Mouse (Mus musculus): ENCODE results near the gene Chrm1. TPM values are rescaled to one million over a fixed set of nuclear protein-coding genes. Genes with fewer than 3 reads are reported as not detected.

The Chrm1 gene
- polyA plus RNA-seq (2015; fragmentation: Nextera tagmentation; extraction: Ambion mirVana): 0.76 and 0.83 TPM in 2 replicates

GRCm38 (mm10) chr19:8663360-8663839 is at the start of gene Chrm1:
Gene Chrm1, plus strand, starts transcription at chr19:8663789.
- H3K27me3 ChIP-seq: 0 out of 2 replicates have a peak, but pooled peaks cover 2% of the 10 kb centered on the region
- H3K9ac ChIP-seq: no peak within 1 kb of the TSS
- peaks cover 26% of the 10 kb centered on the region for H3K4me1 ChIP-seq
- H3K9me3 ChIP-seq (replicated peaks): no peaks in the 10 kb centered on the region
- WGBS: 54% methylated on average over 9 of the region's 9 CpGs
- H3K4me2 ChIP-seq (replicated peaks): peak within 1 kb of the TSS; percentile 83
- H3K36me3 ChIP-seq: no peaks in the 10 kb centered on the region
- H3K4me3 ChIP-seq (replicated peaks): peak within 1 kb of the TSS; percentile 43
- H3K27ac ChIP-seq (replicated peaks): no peak within 1 kb of the TSS
- no peak for ATAC-seq (ENCODE audit: insufficient number of reproducible peaks, low FRiP score, low TSS enrichment, low read depth)

DNA sequence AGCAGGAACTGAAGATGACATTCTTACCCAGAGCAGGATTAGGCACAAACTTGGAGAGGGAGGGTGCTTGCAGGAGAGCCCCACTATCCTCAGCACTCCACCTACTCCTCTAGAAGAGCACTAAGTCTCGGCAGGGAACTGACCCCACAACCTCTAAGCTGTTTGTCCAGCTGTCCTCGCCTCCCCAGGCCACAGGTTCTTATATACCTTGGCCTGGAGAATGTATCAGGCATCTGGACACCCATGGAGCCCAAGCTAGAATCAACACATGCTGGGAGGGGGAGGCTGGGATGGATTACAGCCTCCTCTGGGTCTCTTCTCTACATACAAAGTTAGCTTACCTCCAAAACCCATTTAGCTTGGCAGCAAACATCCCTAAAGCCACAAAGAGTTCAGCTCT is 49.2 kb upstream of the Chrm1 start:
- Histone ChIP-seq H3K27ac (replicated peaks) (no peak overlapping the region), H3K9ac (no peak overlapping the region), H3K4me2 (replicated peaks) (no peak overlapping the region), H3K36me3 (no peaks in the 10 kb centered on the region), H3K4me3 (replicated peaks) (no peak overlapping the region), H3K27me3 (no peaks in the 10 kb centered on the region), H3K9me3 (replicated peaks) (no peaks in the 10 kb centered on the region), H3K4me1 (no peaks in the 10 kb centered on the region)
- ATAC-seq (ENCODE audit: insufficient number of reproducible peaks, low FRiP score, low TSS enrichment, low read depth): no peak
- WGBS: 51% methylated on average over 2 of the region's 2 CpGs

DNA sequence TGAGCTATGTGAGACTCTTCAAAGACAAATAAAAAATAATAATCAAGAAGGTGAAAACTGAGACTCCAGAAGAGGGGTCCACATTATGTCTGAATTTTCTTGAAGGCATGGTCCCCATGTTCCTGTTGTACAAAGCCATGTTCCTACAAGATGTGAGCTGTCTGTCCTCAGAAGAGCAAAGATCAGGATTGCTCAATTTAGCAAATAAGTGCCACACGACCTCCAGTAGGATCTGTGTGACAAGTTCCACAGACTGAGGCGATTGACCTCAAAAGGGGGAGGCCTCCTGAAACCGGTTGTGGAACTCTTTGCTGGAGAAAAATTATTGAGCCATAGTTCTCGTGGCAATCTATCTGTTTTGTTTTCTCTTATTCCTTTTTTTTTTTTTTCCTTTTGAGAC is 47.3 kb upstream of the Chrm1 start:
- no peaks in the 10 kb centered on the region for H3K9me3 ChIP-seq (replicated peaks)
- H3K27ac ChIP-seq (replicated peaks): no peak overlapping the region
- H3K27me3 ChIP-seq: no peaks in the 10 kb centered on the region
- no peak overlapping the region for H3K9ac ChIP-seq
- WGBS: 57% methylated on average over 4 of the region's 4 CpGs
- no peak overlapping the region for H3K4me2 ChIP-seq (replicated peaks)
- H3K36me3 ChIP-seq: no peaks in the 10 kb centered on the region
- no peaks in the 10 kb centered on the region for H3K4me1 ChIP-seq
- ATAC-seq (ENCODE audit: insufficient number of reproducible peaks, low FRiP score, low TSS enrichment, low read depth): no peak
- no peak overlapping the region for H3K4me3 ChIP-seq (replicated peaks)

- Histone ChIP-seq H3K4me3 (replicated peaks) (no peak within 1 kb of the TSS), H3K27me3 (no peaks in the 10 kb centered on the region), H3K27ac (replicated peaks) (no peak within 1 kb of the TSS), H3K4me1 (no peaks in the 10 kb centered on the region), H3K9ac (no peak within 1 kb of the TSS), H3K9me3 (replicated peaks) (no peaks in the 10 kb centered on the region), H3K4me2 (replicated peaks) (no peak within 1 kb of the TSS), H3K36me3 (no peaks in the 10 kb centered on the region)
- WGBS: 22% methylated on average over 7 of the region's 7 CpGs
- ATAC-seq (ENCODE audit: insufficient number of reproducible peaks, low FRiP score, low TSS enrichment, low read depth): no peak
Measured at GRCm38 (mm10) chr19:8617904-8618303, 45.7 kb upstream of the Chrm1 start, which contains the start of gene Slc22a6. Gene Slc22a6, plus strand, starts transcription at chr19:8618039.

DNA sequence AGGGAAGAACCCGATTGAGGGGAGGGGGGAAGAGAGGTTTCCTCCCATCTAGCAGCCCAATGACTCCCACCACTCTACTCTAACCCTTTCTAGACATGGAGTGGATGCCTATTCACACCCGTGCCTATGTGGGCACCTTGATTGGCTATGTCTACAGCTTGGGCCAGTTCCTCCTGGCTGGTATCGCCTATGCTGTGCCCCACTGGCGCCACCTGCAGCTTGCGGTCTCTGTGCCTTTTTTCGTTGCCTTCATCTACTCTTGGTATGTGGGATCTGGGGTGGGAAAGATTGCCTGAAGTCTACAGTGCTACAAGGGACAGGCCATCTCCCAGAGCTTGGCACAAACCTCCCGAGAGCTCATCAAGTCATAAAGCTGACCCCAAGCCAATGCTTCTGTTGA is 42.5 kb upstream of the Chrm1 start:
- 88% methylated on average over 7 of the region's 7 CpGs for WGBS
- H3K27ac ChIP-seq (replicated peaks): no peak overlapping the region
- ATAC-seq (ENCODE audit: insufficient number of reproducible peaks, low FRiP score, low TSS enrichment, low read depth): no peak
- H3K27me3 ChIP-seq: no peaks in the 10 kb centered on the region
- no peaks in the 10 kb centered on the region for H3K36me3 ChIP-seq
- no peak overlapping the region for H3K4me2 ChIP-seq (replicated peaks)
- H3K9ac ChIP-seq: no peak overlapping the region
- no peaks in the 10 kb centered on the region for H3K9me3 ChIP-seq (replicated peaks)
- no peak overlapping the region for H3K4me3 ChIP-seq (replicated peaks)
- H3K4me1 ChIP-seq: no peaks in the 10 kb centered on the region

DNA sequence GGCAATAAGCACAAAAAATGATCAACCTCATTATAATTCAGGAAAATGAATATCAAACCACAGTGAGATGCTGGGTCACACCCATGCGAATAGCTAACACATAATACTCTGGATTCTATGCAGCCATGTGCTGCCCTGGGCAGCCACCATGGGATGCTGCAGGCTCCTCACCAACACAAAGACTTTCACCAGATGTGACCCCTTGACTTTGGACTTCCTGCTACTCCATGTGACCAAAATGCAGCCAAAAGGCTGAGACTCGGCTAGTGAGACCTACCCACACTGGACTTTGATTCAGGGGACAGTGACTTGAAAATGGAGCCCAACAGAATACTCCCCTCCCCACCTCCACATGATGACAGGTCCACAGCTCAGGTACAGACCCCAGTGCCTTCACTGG is 33.3 kb upstream of the Chrm1 start:
- no peak for ATAC-seq (ENCODE audit: insufficient number of reproducible peaks, low FRiP score, low TSS enrichment, low read depth)
- H3K9me3 ChIP-seq (replicated peaks): no peaks in the 10 kb centered on the region
- no peak overlapping the region for H3K9ac ChIP-seq
- no peaks in the 10 kb centered on the region for H3K4me1 ChIP-seq
- WGBS: 49% methylated on average over 2 of the region's 2 CpGs
- no peaks in the 10 kb centered on the region for H3K27me3 ChIP-seq
- no peaks in the 10 kb centered on the region for H3K36me3 ChIP-seq
- no peak overlapping the region for H3K4me3 ChIP-seq (replicated peaks)
- no peak overlapping the region for H3K4me2 ChIP-seq (replicated peaks)
- no peak overlapping the region for H3K27ac ChIP-seq (replicated peaks)

- Histone ChIP-seq H3K9me3 (replicated peaks) (no peaks in the 10 kb centered on the region), H3K36me3 (no peaks in the 10 kb centered on the region), H3K4me3 (replicated peaks) (no peak overlapping the region), H3K9ac (no peak overlapping the region), H3K4me2 (replicated peaks) (no peak overlapping the region), H3K27ac (replicated peaks) (no peak overlapping the region), H3K27me3 (no peaks in the 10 kb centered on the region), H3K4me1 (no peaks in the 10 kb centered on the region)
- WGBS: 69% methylated on average over 6 of the region's 6 CpGs
- ATAC-seq (ENCODE audit: insufficient number of reproducible peaks, low FRiP score, low TSS enrichment, low read depth): no peak
Measured at GRCm38 (mm10) chr19:8630826-8631225, 32.8 kb upstream of the Chrm1 start.

DNA sequence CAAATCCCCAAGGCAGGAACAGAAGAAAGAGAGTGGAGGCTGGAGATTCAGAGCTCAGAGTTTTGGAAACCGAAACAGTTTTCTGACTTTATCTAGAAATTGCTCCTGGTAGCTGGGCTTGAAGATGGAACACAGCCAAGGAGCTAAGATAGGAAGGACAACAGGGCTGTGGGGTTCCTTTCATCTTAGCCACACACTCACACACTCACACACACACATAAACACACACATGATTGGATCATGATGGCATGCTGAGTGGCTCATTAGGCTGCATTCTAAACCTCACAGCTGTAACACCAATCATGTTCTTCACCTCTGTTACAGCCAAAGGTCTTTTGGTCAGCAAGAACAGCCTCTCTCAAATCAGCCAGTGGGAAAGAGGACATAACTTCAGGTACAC is 31.6 kb upstream of the Chrm1 start:
- no peaks in the 10 kb centered on the region for H3K27me3 ChIP-seq
- no peaks in the 10 kb centered on the region for H3K4me1 ChIP-seq
- WGBS: 88% methylated on average over 1 of the region's 1 CpGs
- H3K36me3 ChIP-seq: no peaks in the 10 kb centered on the region
- no peaks in the 10 kb centered on the region for H3K9me3 ChIP-seq (replicated peaks)
- H3K4me2 ChIP-seq (replicated peaks): no peak overlapping the region
- no peak overlapping the region for H3K4me3 ChIP-seq (replicated peaks)
- H3K9ac ChIP-seq: no peak overlapping the region
- no peak for ATAC-seq (ENCODE audit: insufficient number of reproducible peaks, low FRiP score, low TSS enrichment, low read depth)
- H3K27ac ChIP-seq (replicated peaks): no peak overlapping the region

- Histone ChIP-seq H3K4me1 (0 out of 2 replicates have a peak, but pooled peaks cover 5% of the 10 kb centered on the region), H3K9ac (no peak overlapping the region), H3K4me2 (replicated peaks) (no peak overlapping the region), H3K27me3 (no peaks in the 10 kb centered on the region), H3K36me3 (no peaks in the 10 kb centered on the region), H3K9me3 (replicated peaks) (no peaks in the 10 kb centered on the region), H3K4me3 (replicated peaks) (no peak overlapping the region), H3K27ac (replicated peaks) (no peak overlapping the region)
- WGBS: 45% methylated on average over 5 of the region's 5 CpGs
- ATAC-seq (ENCODE audit: insufficient number of reproducible peaks, low FRiP score, low TSS enrichment, low read depth): no peak
Measured at GRCm38 (mm10) chr19:8642086-8642485, 21.5 kb upstream of the Chrm1 start.

DNA sequence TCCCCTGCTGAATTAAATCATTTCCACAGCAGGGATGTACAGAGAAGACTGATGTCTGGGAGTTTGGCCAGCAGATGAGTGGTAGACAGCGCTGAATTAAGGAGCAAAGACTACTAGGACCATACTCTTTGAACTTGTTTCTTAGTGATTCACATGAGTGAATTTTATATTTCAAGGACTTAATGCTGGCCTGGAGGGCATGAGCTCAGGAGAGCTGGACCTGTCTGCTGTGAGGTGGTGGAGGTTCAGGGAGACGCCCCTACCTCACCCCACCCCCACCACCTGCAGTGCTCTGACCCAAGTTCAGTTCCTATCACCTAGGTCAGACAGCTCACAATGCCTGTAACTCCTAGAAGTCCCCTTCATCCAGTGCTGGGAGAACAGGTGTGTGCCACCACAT is 17.2 kb upstream of the Chrm1 start:
- ATAC-seq (ENCODE audit: insufficient number of reproducible peaks, low FRiP score, low TSS enrichment, low read depth): no peak
- no peak overlapping the region for H3K27ac ChIP-seq (replicated peaks)
- no peaks in the 10 kb centered on the region for H3K36me3 ChIP-seq
- no peak overlapping the region for H3K4me2 ChIP-seq (replicated peaks)
- no peaks in the 10 kb centered on the region for H3K27me3 ChIP-seq
- H3K4me1 ChIP-seq: 0 out of 2 replicates have a peak, but pooled peaks cover 5% of the 10 kb centered on the region
- no peak overlapping the region for H3K4me3 ChIP-seq (replicated peaks)
- no peaks in the 10 kb centered on the region for H3K9me3 ChIP-seq (replicated peaks)
- 66% methylated on average over 2 of the region's 2 CpGs for WGBS
- H3K9ac ChIP-seq: no peak overlapping the region

- no peaks in the 10 kb centered on the region for H3K4me1 ChIP-seq
- H3K4me3 ChIP-seq (replicated peaks): no peak overlapping the region
- no peaks in the 10 kb centered on the region for H3K9me3 ChIP-seq (replicated peaks)
- H3K9ac ChIP-seq: no peak overlapping the region
- ATAC-seq (ENCODE audit: insufficient number of reproducible peaks, low FRiP score, low TSS enrichment, low read depth): no peak
- no peak overlapping the region for H3K4me2 ChIP-seq (replicated peaks)
- H3K36me3 ChIP-seq: no peaks in the 10 kb centered on the region
- no peak overlapping the region for H3K27ac ChIP-seq (replicated peaks)
- H3K27me3 ChIP-seq: no peaks in the 10 kb centered on the region
Measured at GRCm38 (mm10) chr19:8655833-8656232, 7.8 kb upstream of the Chrm1 start.

- H3K36me3 ChIP-seq: no peaks in the 10 kb centered on the region
- H3K9ac ChIP-seq: no peak overlapping the region
- H3K4me1 ChIP-seq: no peaks in the 10 kb centered on the region
- H3K27me3 ChIP-seq: no peaks in the 10 kb centered on the region
- no peak overlapping the region for H3K4me3 ChIP-seq (replicated peaks)
- H3K27ac ChIP-seq (replicated peaks): no peak overlapping the region
- no peak for ATAC-seq (ENCODE audit: insufficient number of reproducible peaks, low FRiP score, low TSS enrichment, low read depth)
- H3K9me3 ChIP-seq (replicated peaks): no peaks in the 10 kb centered on the region
- H3K4me2 ChIP-seq (replicated peaks): no peak overlapping the region
- 69% methylated on average over 4 of the region's 4 CpGs for WGBS
Measured at GRCm38 (mm10) chr19:8656341-8656740, 7.2 kb upstream of the Chrm1 start.

All from embryonic facial prominence, embryonic 15.5 days (tissue).